Mouse (Mus musculus) embryonic facial prominence, embryonic 10.5 days (tissue): ENCODE data around the gene Abcc2. TPM values are rescaled to one million over a fixed set of nuclear protein-coding genes. Genes with fewer than 3 reads are reported as not detected.

Source experiments
- DNase-seq: peaks from one replicate; pipeline ENCODE4 v3.0.0-alpha.2; 2017; ENCODE audit warnings: low spot score
- H3K27ac ChIP-seq: fragments of 300-500 bp; sonication (generic); replicated peaks from 2 replicates; pipeline ENCODE4 v1.5.1; 2016; ENCODE audit warnings: mild to moderate bottlenecking
- H3K27me3 ChIP-seq: fragments of 300-500 bp; sonication (generic); replicated peaks from 2 replicates; pipeline ENCODE4 v1.6.1; 2016; ENCODE audit warnings: low read depth, mild to moderate bottlenecking; ENCODE audit not compliant: poor library complexity, severe bottlenecking
- H3K36me3 ChIP-seq: fragments of 300-500 bp; sonication (generic); replicated peaks from 2 replicates; pipeline ENCODE4 v1.6.1; 2016; ENCODE audit warnings: mild to moderate bottlenecking, moderate library complexity
- H3K4me1 ChIP-seq: fragments of 300-500 bp; sonication (generic); 2 replicates; pipeline ENCODE4 v1.6.1; 2016
- H3K4me3 ChIP-seq: fragments of 300-500 bp; sonication (generic); 2 replicates; pipeline ENCODE4 v1.5.1; 2016; ENCODE audit warnings: mild to moderate bottlenecking, moderate library complexity
- H3K9me3 ChIP-seq: fragments of 300-500 bp; sonication (generic); 2 replicates; pipeline ENCODE4 v1.6.1; 2016; ENCODE audit warnings: mild to moderate bottlenecking
- WGBS: fragments of 180-500 bp; shearing (Covaris S2); methylation state at CpG from one replicate; pipeline ENCODE4 v1.1.7; 2016; 5-methylcytosine and 5-hydroxymethylcytosine counted together
- polyA plus RNA-seq: library from polyadenylated mRNA; unstranded; fragments of >200 nt; fragmentation: Nextera tagmentation; extraction: Ambion mirVana; gene quantifications from 2 replicates; pipeline ENCODE4 v1.2.1, GENCODE M21; 2016

Abcc2 gene
- polyA plus RNA-seq, 1 experiment from 2014 or later = not detected

DNA sequence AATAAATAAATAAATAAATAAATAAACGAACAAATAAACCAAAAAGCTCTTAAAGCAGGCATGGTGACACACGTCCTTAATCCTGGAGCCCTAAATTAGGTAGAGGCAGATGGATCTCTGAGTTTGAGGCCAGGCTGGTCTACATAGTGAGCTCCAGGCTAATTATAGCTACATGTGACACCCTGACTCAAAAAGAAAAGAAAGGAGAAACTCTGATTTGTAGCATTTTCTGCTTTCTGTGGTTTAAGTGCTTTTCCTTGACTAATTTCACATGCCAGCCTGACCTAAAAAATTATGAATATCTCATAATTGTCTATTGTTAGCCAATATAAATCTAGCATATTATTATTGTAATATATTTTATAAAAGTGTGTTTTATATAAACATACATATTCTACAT lies 19.6 kb upstream of the Abcc2 start:
- Histone ChIP-seq H3K4me3 (no peak overlapping the region), H3K27me3 (no peaks in the 10 kb centered on the region), H3K36me3 (no peaks in the 10 kb centered on the region), H3K4me1 (no peaks in the 10 kb centered on the region), H3K27ac (no peak overlapping the region), H3K9me3 (no peaks in the 10 kb centered on the region)
- WGBS = 79% methylated on average over 2 of the region's 2 CpGs
- DNase-seq = no peak

DNA sequence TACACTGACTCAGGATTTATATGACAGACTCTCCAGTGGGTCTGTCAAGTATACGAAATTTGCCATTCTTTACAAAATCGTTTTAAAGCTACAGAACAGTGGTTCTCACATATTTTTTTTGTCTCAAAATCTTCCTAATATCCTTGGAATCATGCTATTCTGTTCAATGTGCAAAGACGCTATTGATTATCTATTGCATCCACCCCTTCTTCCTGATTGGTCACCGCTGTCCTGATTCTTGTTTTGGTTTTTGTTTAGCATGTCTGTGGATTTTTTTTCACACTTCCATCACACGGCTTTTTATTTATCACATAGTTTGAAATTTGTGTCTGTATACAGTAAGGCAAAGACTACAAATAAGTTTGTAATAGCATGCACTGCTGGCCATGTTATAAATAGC lies 15.5 kb upstream of the Abcc2 start:
- Histone ChIP-seq H3K4me1 (no peaks in the 10 kb centered on the region), H3K36me3 (no peaks in the 10 kb centered on the region), H3K4me3 (no peak overlapping the region), H3K27ac (no peak overlapping the region), H3K27me3 (no peaks in the 10 kb centered on the region), H3K9me3 (no peaks in the 10 kb centered on the region)
- no peak for DNase-seq
- WGBS = 86% methylated on average over 5 of the region's 5 CpGs

DNA sequence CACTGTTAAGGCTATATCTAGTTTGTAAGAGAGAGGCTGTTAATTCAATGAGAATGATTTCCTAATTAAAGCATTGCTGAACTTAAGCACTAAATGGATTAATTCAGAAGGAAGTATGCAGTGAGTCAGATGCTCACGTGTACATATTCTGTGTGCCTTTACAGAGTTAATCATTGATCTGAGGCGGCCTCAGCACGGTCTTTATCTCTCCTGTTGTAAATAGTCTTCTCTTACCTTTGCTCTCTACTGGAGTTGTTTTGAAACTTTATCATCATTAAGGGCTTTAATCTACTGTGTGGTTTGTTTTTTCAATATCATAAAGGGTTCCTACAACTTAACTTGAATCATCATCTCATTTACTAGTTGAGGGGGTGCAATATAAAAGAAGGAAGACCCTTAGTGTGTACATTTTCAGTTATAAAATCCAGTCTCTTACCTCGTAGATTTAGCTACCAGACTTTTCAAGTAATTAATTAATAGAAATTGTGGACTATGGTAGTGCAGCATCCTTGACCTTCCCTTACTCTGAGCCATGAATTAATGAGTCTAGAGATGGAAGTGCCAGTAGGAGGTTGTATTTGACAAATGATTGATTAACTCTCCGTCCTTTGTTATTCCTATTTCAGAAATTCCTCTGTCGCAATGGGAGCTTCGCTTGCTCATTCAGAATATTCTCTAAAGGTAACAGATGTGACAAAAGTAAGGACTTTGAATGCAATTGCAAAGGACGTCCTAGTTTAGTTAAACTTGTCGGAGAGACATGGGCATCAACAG lies 14.3 kb upstream of the Abcc2 start:
- H3K4me1 ChIP-seq = no peaks in the 10 kb centered on the region
- no peaks in the 10 kb centered on the region for H3K36me3 ChIP-seq
- 88% methylated on average over 9 of the region's 9 CpGs for WGBS
- no peak overlapping the region for H3K4me3 ChIP-seq
- no peaks in the 10 kb centered on the region for H3K27me3 ChIP-seq
- H3K9me3 ChIP-seq = no peaks in the 10 kb centered on the region
- DNase-seq = no peak
- H3K27ac ChIP-seq = no peak overlapping the region

DNA sequence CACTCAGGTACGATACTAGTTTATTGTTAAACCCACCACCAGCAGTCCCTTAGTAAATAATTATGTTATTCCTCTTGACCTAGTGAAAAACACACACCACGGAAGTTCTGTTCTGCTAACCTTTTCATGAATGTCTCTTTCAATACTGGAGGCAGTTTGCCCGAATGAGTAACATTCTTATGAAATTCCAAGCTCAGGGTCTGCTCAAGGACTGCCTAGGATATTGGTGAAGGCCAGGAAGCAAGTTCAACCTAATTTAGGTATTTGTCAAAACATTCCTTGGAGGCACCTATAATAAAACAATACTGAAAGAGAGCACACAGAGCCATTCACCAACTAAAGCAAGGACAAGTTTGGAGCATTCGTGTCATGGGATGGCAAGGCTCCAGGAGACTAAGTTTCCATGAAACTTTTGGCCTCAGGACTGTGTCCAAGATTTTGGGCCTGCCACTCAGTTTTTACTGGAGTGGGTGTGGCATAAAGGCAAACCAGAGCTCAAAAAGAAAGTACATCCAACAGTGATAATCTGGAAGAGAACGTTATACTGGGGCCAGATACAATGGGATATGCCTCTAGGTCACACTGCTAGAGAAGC lies 12.5 kb upstream of the Abcc2 start:
- Histone ChIP-seq H3K27me3 (no peaks in the 10 kb centered on the region), H3K4me3 (no peak overlapping the region), H3K36me3 (no peaks in the 10 kb centered on the region), H3K4me1 (no peaks in the 10 kb centered on the region), H3K9me3 (no peaks in the 10 kb centered on the region), H3K27ac (no peak overlapping the region)
- no peak for DNase-seq
- whole genome bisulfite sequencing = 82% methylated on average over 5 of the region's 5 CpGs

DNA sequence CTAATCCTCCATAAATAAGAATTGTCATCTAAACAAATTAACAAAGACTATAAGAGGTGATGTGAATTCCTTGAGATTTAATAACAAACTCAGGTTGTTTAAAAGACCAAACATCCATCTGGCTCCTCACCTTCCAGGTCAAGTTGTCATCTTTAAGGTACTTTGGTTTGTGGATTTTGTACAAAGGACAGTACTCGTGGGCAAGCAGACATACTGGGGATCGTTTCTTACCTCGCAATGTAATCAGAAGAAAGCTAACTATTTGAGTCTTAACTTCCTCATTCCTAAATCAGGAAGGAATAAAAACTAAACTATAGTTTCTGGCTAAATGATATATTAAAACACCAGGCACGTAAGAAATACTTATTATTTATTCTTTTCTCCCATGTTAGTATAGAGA lies 11.4 kb upstream of the Abcc2 start:
- H3K36me3 ChIP-seq = no peaks in the 10 kb centered on the region

DNA sequence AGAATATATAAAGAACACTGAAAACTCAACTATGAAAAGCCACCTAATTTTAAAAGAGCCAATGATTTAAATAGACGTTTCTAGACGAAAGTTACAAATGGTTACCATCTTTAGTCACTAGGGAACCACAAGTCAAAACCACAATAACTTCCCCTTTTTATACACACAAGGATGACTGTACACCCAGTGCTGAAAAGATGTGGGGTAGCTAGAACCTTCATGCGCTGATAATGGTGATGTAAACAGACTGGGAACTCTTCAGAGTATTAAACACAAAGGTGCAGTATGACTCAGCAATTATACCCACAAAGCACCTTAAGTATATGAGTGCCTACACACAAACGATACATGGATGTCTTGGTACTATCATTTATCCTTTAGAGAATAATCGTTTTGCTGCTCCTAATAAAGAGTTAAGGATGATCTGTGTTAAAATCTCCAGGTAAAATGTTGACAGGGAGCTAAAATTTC lies 10.5 kb upstream of the Abcc2 start:
- WGBS = 90% methylated on average over 5 of the region's 5 CpGs
- no peak for DNase-seq
- Histone ChIP-seq H3K27ac (no peak overlapping the region), H3K27me3 (no peaks in the 10 kb centered on the region), H3K36me3 (no peaks in the 10 kb centered on the region), H3K9me3 (no peaks in the 10 kb centered on the region), H3K4me3 (no peak overlapping the region), H3K4me1 (no peaks in the 10 kb centered on the region)

More for the DNA sequence above, 11.4 kb upstream of the Abcc2 start:
- Histone ChIP-seq H3K9me3 (no peaks in the 10 kb centered on the region), H3K27ac (no peak overlapping the region), H3K27me3 (no peaks in the 10 kb centered on the region), H3K4me1 (no peaks in the 10 kb centered on the region), H3K4me3 (no peak overlapping the region)
- 91% methylated on average over 4 of the region's 4 CpGs for WGBS
- DNase-seq = no peak

DNA sequence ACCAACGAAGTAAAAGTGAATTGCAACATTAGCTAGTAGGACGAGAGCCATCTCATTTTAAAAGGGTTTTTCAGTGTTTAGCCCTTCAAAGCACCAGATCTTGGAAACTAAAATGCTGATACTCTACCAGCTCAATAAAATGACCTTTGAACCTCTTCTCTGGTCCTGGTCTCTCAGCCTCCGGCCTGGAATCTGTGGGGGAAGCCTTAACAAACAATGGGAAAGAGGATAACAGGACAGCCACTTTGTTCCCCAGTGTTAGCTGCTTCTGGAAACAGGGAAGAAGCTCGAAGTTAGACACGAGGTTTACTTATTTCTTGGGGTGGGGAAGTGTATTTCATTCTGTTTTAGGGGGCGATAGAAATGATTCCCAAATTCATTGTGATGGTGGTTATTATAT lies 9.7 kb upstream of the Abcc2 start:
- no peaks in the 10 kb centered on the region for H3K9me3 ChIP-seq
- no peaks in the 10 kb centered on the region for H3K4me1 ChIP-seq
- no peak overlapping the region for H3K4me3 ChIP-seq
- H3K36me3 ChIP-seq = no peaks in the 10 kb centered on the region
- no peaks in the 10 kb centered on the region for H3K27me3 ChIP-seq
- no peak overlapping the region for H3K27ac ChIP-seq
- 66% methylated on average over 6 of the region's 6 CpGs for WGBS
- DNase-seq = no peak

DNA sequence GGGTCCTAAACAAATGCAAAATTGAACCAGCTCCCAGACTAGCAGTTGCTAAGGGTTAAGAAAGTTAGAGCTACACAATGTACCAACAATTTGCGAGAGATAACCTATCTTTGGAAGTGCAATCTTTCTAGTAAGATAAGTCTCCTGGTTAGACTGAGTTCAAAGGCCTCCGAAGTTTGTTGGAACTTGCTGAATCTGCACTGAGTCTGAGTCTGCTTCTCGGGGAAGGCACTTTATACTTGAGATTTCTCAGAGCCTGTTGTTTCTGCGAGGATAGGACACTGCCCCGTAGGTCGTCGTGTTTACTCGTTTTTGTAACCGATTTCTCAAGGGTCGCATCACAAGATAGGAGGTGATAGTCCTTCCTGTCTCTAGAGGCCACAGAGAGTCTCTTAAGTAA lies 6.6 kb upstream of the Abcc2 start:
- H3K36me3 ChIP-seq = no peaks in the 10 kb centered on the region
- H3K4me1 ChIP-seq = no peaks in the 10 kb centered on the region
- no peaks in the 10 kb centered on the region for H3K27me3 ChIP-seq
- H3K9me3 ChIP-seq = no peaks in the 10 kb centered on the region
- no peak overlapping the region for H3K27ac ChIP-seq
- DNase-seq = no peak
- WGBS = 77% methylated on average over 10 of the region's 10 CpGs
- H3K4me3 ChIP-seq = no peak overlapping the region

DNA sequence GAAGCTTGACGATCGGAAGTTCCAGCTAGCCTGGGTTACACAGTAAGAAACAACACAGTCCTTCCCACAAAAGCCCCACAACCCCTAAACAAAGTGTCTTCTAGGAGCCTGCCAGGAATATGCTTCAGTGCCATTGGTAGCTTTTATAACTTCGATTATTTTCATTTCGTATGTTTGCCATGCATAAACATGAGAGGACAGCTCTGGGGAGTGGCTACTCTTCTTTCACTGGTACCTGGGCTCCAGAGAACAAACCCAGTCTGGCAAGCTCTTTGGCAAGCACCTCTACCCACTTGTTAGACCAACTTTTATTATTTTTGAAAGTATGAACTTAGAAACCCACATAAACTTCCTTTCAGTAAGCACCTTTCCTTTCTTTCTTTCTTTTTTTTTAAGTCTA lies 5.4 kb upstream of the Abcc2 start:
- no peak overlapping the region for H3K27ac ChIP-seq
- H3K36me3 ChIP-seq = no peaks in the 10 kb centered on the region
- no peaks in the 10 kb centered on the region for H3K4me1 ChIP-seq
- H3K27me3 ChIP-seq = no peaks in the 10 kb centered on the region
- DNase-seq = no peak
- 84% methylated on average over 4 of the region's 4 CpGs for WGBS
- no peaks in the 10 kb centered on the region for H3K9me3 ChIP-seq
- no peak overlapping the region for H3K4me3 ChIP-seq

DNA sequence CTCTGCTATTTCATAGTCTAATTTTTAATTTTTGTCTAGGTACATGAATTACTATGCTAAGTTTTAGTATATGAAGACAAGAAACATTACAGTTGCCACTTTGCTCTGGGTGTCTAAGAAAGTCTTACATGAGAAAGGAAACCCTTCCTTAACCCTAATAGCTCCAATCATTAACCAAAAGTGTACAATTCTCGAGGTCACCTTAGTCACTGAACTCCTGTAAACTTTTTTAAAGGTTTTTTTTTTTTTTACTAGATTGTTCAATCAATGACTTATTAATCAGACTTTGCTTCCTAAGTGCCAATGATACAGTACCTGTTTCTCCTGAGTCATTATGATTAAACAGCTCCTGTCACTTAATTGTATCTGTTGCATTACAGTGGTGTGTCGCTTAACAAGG lies 4.7 kb upstream of the Abcc2 start:
- no peak for DNase-seq
- 73% methylated on average over 2 of the region's 2 CpGs for WGBS
- no peak overlapping the region for H3K27ac ChIP-seq
- H3K9me3 ChIP-seq = no peaks in the 10 kb centered on the region
- no peaks in the 10 kb centered on the region for H3K4me1 ChIP-seq
- no peak overlapping the region for H3K4me3 ChIP-seq
- no peaks in the 10 kb centered on the region for H3K27me3 ChIP-seq
- no peaks in the 10 kb centered on the region for H3K36me3 ChIP-seq

DNA sequence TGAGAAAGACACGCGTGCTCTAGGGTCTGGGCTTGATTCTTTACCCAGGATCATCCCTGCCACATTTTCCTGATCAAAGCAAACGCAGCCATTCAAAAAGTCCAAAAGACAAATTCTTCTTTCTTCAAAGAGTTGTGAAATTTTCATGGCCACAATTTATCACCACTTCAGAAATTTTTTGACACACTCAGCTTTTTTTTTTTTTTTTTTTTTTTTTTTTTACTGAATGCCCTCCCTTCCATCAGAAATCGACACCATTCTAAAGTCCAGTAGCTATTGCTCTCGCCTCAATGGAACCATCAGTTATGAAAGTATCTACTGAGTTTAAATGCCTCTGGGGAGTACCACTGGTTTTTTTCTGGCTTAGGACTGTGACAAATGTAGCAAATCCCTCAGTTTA lies 1.6 kb upstream of the Abcc2 start:
- DNase-seq = no peak
- Histone ChIP-seq H3K9me3 (no peaks in the 10 kb centered on the region), H3K4me1 (no peaks in the 10 kb centered on the region), H3K4me3 (no peak overlapping the region), H3K36me3 (no peaks in the 10 kb centered on the region), H3K27me3 (no peaks in the 10 kb centered on the region), H3K27ac (no peak overlapping the region)
- WGBS = 86% methylated on average over 5 of the region's 5 CpGs

DNA sequence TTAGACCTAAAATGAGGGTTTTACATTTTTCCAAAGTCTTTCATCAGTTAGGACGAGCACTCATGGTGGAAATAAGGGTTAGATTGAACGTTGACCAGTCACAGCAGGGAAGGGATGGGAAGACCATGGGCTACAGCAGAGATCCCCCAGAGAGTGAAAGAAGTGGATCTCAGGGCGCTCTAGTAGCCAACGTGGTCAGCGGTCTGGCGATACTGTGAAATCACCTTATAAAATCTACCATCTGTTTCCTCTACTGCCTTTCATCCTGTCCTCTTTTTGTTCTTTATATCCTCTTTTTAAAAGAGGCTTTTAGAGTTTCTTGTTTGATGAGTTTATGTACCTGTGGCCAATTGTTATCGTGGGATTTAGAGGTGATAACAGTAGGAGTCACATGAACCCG lies 2.8 kb downstream of the Abcc2 start:
- Histone ChIP-seq H3K27ac (no peak overlapping the region), H3K36me3 (no peaks in the 10 kb centered on the region), H3K4me1 (no peaks in the 10 kb centered on the region), H3K9me3 (no peaks in the 10 kb centered on the region), H3K27me3 (no peaks in the 10 kb centered on the region), H3K4me3 (no peak overlapping the region)
- 87% methylated on average over 8 of the region's 8 CpGs for WGBS
- DNase-seq = no peak

DNA sequence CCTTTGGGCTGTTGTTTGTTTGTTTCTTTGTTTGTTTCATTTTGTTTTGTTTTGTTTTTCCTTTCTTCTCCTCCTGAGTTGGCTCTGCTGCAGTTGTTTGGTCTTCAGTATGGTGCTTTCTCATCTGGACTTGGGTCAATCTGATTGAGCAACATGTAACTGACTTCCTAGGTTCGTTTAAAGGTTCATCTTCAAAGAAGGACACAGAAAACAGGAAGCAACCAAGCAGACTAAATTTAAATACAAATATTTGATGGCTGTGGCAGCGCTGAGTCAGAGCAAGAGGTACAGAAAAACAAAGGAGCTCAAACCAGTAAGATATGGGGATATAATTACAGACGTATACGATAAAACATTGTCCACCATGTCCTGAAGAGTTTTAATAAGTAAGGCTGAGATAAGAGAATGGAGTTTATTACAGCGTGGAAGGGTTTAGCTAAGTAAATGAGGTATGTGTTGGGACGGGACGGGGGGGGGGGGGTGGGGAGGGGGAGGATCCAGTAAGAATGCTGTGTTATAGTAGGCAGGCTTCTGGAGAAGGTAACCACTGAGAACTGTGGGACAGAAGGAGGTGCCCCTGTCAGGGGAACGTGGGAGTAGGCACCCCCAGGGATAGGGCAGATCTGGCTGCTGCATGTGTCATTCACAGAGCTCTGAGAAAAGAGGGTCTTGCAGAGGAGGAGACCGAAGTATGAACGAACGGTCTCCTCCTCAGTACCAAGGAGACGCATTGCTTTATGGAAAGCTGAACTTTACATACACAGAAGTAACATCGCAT lies 4.4 kb downstream of the Abcc2 start:
- no peak overlapping the region for H3K4me3 ChIP-seq
- H3K9me3 ChIP-seq = no peaks in the 10 kb centered on the region
- H3K4me1 ChIP-seq = no peaks in the 10 kb centered on the region
- no peaks in the 10 kb centered on the region for H3K27me3 ChIP-seq
- DNase-seq = no peak
- no peaks in the 10 kb centered on the region for H3K36me3 ChIP-seq
- no peak overlapping the region for H3K27ac ChIP-seq
- WGBS = 83% methylated on average over 13 of the region's 13 CpGs
